Mouse (Mus musculus) spleen, adult 18-20 months (tissue): ENCODE measurements around the gene Cpsf4.
"Not testable (repeated sequence)": the region's sequence is repeated elsewhere in the genome, so short reads cannot be mapped to it uniquely, and the experiment has no call there.

ENCODE experiments used
- DNase-seq, 2 experiments: peaks; one replicate each; pipeline ENCODE4 v3.0.0; 2022; ENCODE audit warnings: mixed read lengths in 2 of 2

Gene Cpsf4

DNA sequence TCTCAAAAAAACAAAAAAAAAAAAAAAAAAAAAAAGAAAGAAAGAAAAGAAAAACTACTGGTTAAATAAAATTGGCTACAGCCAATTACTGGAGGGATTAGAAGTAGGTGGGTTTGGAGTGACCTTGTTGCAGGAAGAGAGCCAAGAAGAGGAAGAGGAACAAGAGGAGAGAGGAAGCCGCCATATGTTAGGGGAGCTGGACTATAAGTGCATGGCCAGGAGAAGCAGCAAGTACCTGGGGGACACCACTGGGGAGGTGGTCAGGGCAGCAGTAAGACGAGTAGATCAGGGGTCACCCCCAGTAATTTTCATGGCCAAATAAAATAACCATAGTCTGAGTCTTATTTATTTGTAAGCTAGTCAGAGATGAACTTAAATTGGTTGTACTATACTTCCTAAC is 18.2 kb downstream of the Cpsf4 start:
- DNase-seq: no peak

DNA sequence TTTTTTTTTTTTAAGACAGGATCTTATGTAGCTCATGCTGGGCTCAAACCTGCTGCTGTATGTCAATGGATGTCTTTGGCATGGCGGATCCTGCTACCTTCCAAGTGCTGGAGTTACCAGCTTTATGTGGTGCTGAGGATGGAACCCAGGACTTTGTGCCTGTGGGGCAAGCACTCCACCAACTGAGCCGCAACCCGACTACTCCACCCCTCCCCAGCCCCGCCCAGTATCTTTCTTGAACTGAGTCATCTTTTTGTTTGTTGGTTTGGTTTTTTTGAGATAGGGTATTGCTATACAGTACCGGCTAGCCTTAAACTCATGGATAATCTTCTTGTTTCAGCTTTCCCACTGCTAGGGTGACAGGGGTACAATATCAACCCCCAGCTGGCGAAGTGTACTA is 22.4 kb downstream of the Cpsf4 start:
- DNase-seq: no peak

- DNase-seq: no peak
Observed at GRCm38 (mm10) chr5:145190373-145190772, 23.4 kb downstream of the Cpsf4 start.

- peak; percentile 76 to 90 for DNase-seq
Observed at GRCm38 (mm10) chr5:145190875-145191798, 24.1 kb downstream of the Cpsf4 start.

DNA sequence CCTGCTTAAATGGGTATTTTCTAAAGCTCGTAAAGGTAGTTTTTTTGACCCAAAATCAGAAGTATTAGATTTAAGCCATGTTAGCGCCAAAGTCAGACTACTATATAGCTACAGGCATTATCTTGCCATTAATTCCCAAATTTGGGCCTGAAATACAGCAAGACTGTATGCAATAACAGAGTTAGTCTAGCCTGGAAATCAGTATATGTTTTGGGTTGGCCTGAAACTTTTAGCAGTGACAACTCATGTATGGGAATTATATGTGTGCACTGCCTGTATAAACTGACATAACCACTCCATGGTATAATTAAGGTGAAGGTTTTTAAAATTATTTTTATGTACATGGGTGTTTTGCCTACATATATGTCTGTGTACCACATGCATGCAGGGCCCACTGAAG is 24.9 kb downstream of the Cpsf4 start, which contains the start of gene Atp5j2:
Gene Atp5j2, minus strand, starts transcription at position 101 of the 400 bp plus-strand sequence.
- no peak for DNase-seq

DNA sequence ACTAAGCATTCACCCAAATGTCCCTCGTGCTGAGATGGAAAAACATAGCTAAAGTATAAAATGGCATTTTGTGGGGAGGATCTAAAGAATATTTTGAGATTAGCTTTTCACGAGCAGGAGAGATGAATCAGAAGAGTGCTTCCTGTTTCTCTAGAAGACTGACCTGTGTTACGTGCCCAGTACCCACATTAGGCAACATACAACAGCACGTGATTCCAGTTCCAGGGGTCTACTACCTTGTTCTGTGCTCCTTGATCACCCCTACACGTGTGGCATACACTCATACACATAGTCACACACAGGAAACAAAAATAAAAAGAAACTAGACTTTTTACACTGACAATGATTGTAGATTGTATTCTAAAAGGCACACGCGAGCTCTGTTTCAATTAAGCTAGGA is 33.4 kb downstream of the Cpsf4 start:
- no peak for DNase-seq

- peak; percentile 62 to 74 for DNase-seq
Observed at GRCm38 (mm10) chr5:145201321-145201991, 34.4 kb downstream of the Cpsf4 start, which contains the start of gene Zkscan14. Zkscan14 (minus strand) TSS chr5:145201868.

- no peak for DNase-seq
Observed at GRCm38 (mm10) chr5:145202446-145202845, 35.4 kb downstream of the Cpsf4 start.

DNA sequence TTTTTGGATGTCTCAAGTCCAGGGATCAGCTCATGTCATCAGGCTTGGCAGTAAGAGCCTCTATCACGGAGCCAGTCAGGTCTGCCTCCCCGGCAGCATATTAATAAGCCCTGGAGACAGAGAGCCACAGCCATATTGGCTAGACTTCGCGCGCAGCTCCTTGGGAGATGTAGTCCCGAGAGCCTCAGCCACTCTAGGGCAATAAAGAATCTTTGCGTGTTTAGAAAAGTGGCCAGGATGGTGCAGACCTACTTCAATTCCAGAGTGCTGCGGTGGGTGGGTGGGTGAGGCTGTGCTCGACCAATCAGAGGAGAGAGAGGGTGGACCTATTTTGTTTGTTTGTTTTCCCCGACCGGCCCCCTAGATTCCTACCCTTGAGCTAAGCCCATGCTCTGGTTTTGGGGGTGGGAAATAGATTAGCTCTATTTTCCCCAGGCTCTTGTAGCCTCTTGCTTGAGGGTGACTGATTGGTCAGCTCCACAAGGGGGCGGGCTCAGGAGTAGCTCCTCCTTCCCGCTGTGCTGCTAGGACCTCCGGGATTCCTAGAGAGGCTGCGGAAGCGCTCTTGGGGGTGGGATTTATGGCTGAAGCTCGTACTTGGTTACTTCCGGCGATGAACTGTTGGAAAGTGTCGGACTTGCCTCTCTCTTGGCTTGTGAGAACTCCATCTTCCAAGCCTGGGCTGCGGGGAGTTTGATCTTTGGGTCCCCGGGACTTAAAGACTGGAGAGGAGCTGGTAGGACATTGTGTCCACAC is 37.1 kb downstream of the Cpsf4 start, which contains the start of gene Zkscan5:
Gene Zkscan5, plus strand, starts transcription at position 627 of the 756 bp plus-strand sequence.
- DNase-seq: peak; percentile 92

- no peak for DNase-seq
Observed at GRCm38 (mm10) chr5:145205041-145205440, 38.0 kb downstream of the Cpsf4 start.

GRCm38 (mm10) chr5:145207385-145207784 is 40.4 kb downstream of the Cpsf4 start:
- DNase-seq: no peak

- DNase-seq: no peak
Observed at GRCm38 (mm10) chr5:145207954-145208353, 40.9 kb downstream of the Cpsf4 start.

- not testable (repeated sequence) for DNase-seq
Observed at GRCm38 (mm10) chr5:145208391-145208790, 41.4 kb downstream of the Cpsf4 start.

DNA sequence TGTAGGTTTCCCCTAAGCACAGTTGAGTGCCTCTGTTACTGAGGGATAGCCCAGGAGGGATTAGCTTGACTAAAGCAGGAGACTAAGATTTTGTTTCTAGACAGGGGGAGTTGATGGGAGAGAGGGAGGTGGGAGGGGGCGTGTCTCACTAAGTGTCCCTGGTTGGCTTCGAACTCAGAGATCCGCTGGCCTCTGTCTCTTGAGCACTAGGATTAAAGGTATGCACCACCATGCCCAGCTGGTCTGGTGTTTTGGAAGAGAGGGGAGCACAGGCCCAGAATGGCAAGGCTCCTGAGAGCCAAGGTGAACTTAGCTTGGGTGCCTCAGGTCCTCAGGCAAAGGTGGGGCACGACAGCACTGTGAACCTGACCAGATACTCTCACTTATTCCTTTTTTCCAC is 44.3 kb downstream of the Cpsf4 start:
- DNase-seq: no peak

- no peak for DNase-seq
Observed at GRCm38 (mm10) chr5:145212216-145212615, 45.2 kb downstream of the Cpsf4 start.

GRCm38 (mm10) chr5:145213505-145213904 is 46.5 kb downstream of the Cpsf4 start:
- no peak for DNase-seq

GRCm38 (mm10) chr5:145214679-145215078 is 47.7 kb downstream of the Cpsf4 start:
- DNase-seq: no peak

DNA sequence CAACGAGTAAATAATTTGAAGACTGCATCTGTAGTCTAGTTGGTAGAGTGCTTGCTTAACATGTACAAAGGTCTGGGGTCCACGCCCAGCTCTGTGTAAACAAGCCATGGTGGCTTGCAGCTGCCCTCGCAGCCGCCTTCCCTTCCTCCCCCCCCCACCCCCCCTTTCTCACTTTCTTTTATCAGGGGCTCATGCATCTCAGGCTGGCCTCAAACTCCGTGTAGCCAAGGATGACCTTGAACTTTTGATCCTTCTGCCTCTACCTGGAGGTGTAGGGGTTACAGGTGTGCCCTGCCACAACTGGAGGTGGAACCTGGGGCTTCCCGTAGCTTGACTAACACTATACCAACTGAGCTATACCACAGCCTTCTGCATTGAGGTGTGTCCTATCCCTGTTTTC is 50.7 kb downstream of the Cpsf4 start:
- no peak for DNase-seq

DNA sequence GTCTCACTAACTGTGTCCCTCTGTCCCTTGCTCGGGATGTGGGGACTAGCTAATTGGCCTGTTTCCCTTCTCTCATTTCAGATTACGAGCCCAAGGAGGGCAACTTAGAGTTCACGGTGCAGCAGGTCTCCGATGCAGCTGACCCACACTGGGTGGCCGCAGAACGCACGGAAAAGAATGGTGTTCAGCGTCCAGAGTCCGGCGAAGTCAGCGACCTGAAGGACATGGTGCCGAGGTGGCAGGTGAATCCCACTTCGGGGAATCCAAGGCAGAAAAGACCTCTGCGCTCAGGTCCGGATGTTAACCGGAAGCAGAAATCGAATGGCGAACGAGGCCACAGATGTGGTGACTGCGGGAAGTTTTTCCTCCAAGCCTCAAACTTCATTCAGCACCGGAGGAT is 51.2 kb downstream of the Cpsf4 start:
- DNase-seq: no peak

DNA sequence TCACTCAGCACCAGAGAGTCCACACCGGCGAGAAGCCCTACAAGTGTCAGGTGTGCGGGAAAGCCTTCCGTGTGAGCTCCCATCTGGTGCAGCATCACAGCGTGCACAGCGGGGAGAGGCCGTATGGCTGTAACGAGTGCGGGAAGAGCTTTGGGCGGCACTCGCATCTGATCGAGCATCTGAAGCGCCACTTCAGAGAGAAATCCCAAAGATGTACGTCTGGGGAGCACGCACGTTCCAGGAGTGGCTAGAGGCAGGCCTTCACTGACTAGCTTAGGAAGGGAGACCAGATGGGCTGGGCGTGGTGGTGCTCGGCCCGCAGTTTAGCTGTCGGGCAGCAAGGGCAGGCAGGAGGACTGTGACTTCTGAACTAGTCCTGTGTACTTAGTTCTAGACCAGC is 51.7 kb downstream of the Cpsf4 start:
- no peak for DNase-seq

GRCm38 (mm10) chr5:145219981-145220380 is 53.0 kb downstream of the Cpsf4 start:
- no peak for DNase-seq

DNA sequence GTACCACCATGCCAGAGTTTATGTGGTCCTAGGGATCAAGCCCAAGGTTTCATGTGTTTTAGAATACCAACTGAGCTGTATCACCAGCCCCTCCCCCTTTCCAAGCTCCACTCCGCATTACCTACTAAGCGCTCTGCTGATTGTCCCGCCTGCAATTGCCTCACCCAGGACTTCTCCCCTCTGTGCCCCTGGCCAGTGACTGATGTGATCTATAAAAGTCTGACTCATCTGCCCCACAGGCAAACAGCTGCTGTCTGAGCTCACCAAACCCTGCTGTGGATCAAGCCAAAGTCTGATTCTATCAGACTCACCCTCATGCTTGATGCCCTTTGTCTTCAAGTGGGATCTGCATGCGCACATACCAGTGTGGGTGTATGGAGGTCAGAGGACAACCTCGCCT is 55.8 kb downstream of the Cpsf4 start:
- DNase-seq: no peak

DNA sequence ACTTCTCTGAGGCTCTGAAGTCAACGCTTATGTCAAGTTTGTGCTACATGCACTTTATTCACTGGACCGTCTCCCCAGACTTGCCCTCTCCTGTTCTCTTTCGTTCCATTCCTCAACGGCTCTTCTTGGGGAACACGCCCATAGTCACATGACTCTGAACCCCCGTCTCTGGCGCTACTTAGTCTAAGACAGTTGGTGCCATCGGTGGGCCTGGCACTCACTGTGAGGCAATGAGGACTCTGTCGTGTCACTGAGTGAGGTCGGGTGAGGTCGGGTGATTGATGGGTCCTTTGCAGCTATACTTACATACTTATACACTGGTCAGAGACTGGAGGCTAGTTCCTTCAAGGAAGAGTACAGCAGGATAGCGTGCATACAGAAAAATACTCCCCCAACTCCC is 56.4 kb downstream of the Cpsf4 start:
- no peak for DNase-seq
